Mouse (Mus musculus) bone marrow macrophage, adult 2 months (primary cell): ENCODE measurements around the gene Nprl3.

Experiments
- CTCF ChIP-seq: IDR thresholded peaks from 2 replicates; pipeline ENCODE4 v1.5.1; 2012; ENCODE audit warnings: low read depth, mild to moderate bottlenecking, low read length, moderate library complexity
- POLR2A ChIP-seq: IDR thresholded peaks from 2 replicates; pipeline ENCODE4 v1.6.1; 2012; ENCODE audit warnings: mild to moderate bottlenecking, low read depth, low read length, borderline replicate concordance

- TF ChIP-seq POLR2A = no peak
- no peak for TF ChIP-seq CTCF
Measured at GRCm38 (mm10) chr11:32247068-32247467, 20.4 kb downstream of the Nprl3 start.
